Mouse (Mus musculus) kidney, adult 9 months (tissue): ENCODE measurements around the gene Spc25.

Experiments used
- DNase-seq: peaks from one replicate; pipeline ENCODE4 v3.0.0; 2022

Spc25 gene

DNA sequence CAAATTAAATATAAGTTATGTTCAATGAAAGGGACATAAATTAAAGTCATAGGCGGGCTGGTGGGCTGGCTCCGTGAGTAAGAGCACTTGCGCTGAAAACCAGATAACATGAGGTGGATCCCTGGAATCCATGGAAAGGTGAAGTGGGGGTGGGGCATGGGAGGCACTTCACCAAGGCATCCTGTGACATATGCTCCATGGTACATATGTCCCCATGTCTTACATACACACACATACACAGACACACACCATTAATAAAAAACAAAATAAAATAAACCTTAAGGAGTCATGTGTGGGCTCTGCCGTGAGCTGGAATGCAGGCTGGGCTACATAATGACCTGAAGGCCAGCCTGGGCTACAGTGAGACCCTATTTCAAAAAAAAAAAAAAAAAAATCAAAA, 26.3 kb downstream of the Spc25 start:
- DNase-seq, result no peak

DNA sequence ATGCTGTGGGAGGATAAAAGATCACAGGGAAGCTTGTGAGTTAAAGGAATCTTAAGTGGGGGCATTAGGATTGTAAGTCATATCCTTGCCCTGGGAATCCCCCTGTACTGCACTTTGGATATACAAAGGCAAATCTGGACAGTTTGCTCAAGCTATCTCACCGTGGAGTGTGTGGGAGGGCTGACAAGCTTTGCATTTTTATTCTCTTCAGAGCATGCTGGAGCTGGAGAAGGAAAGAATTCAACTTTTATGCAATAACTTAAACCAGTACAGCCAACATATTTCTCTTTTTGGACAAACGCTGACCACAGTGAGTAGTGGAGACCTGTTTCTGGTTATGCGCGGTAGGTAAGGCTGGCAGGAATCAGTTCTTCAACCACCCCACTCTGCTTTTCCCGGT, 30.7 kb downstream of the Spc25 start:
- no peak for DNase-seq

DNA sequence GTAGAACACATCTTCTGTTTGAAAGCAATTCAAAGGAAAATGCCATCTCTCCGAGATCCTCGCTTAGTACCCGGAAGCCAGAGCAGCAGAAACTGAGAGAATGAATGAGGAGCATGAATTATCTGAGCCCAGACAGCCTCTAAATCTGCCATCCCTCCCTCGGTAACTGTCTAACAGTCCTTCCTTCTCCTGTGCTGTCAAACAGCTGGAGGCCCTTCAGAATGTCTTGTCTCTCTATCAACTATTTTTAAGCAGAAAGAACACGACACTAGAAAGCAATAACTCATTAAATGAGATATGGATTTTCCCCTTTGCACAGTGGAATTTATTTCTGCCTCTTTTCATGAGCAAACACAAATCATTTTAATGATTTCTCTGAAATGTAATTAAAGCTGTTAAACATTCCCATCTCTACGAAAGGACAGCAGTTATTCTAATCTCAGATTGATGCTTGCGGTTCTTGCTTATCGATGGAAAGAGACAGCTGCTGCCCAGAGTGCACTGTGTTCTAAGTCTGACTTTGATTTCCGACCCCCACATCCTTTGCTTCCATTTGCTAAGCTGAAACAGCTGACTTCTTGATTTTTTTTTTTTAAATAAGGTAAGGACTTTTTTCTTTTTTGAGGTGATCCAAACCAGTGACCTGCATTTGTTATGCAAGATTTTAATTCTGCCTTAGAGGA, 35.5 kb downstream of the Spc25 start:
- DNase-seq, result peak; percentile 14

DNA sequence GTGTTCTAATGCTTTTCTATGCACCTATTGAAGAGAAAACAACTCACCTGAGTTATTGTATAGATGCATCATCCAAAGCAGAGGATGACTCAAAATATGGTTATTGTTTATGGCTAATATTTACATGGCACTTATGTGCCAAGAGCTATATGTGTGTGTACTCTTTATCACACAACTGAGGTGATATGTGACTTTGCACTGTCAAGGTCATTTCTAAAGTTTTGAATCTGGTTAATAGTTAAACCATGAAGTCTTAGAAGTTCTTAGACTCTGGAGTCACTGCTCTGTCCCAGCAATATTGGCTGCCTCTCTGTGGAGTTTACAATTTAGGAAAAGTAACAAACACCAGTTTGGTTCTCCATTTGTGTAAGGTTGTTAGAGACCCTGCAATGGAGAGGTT, 47.1 kb downstream of the Spc25 start:
- DNase-seq, result no peak

DNA sequence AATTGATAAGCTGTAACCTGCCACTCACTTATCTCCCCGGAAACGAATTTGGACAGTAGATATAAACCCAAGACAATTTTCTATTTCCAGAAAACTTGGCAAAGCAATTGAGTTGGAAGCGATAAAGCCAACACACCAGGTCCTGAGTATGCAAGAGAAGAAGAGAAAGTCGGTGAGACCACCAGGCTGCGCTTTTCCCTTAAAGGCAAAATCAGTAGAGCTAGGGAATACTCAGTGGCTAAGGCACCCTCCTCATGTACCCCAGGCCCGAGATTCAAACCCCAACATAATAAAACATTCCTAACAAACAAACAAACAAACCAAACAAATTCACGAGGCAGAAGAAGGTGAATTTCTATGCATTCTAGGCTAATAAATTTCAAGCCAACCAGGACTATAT, 49.7 kb downstream of the Spc25 start:
- DNase-seq, result no peak

DNA sequence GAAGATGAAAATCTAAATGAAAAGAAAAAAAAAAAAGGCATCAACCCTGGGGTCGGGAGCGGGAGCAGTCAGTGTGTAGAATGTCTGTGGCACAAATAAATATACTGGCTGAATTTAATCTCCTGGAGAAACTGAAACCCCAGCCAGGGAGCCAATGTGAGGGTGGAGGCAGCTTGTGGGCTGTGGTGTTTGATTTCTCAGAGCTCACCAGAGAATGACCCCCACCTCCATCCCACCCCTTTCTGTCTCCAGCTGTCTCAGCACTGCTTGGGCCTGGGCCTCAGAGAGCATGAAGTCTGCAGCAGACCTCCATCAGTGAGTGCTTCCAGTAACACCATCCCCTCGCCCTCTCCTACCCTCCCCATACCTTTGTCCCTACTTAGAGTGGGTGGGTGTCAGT, 50.1 kb downstream of the Spc25 start:
- DNase-seq, result no peak

DNA sequence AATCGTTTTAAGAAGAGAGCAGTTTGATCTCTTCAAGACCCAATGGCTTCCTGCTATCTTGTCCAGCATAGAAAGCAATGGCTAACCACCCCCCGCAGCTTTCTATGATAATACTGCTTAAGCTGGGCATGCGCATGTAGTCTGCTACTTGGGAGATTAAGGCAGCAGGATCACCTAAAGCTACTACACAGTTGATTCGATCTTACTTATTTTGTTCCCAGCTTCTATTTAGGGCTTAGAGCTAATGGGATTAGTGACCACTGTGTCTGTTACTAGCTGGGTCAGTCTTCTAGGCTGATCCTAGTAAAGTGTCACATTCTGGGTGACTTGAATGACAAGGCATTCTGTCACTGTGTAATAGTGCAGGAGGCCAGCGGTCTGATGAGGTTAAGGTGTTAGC, 55.2 kb downstream of the Spc25 start:
- no peak for DNase-seq

DNA sequence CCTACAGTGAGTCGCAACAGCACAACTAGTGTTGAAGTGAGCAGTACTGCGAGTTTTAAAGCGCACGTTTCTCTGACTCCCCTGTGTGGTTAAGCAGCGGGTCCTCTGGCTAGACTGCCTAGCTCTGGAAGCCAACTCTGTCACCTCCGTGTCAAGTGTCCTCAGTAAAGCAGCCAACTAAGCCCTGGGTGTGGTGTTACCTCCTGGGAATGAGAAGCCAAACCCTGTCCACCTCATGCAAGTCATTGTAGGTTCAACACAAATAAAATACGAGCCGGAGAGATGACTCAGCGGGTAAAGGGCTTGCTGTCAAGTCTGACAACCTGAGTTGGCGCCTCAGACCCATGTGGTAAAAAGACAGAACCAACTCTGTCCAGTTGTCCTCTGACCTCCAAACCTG, 56.8 kb downstream of the Spc25 start:
- DNase-seq, result no peak

DNA sequence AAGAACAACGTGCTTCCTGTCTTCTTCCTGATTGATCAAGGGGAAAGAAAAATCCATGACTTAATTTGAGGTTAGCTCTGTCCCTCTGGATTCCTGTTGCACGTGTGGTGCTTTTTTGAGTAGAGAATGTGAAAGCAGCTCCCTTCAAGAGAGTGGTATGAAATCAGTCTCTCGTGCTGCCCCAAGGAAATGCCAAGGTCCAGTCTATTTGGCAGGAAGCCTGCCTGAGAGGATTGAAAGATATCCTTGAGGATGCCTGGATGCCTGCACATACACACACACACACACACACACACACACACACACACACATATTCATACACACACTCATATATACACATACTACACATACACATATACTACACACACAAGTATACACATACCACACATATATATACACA, 57.3 kb downstream of the Spc25 start:
- peak; percentile 19 for DNase-seq
